Mouse (Mus musculus) midbrain, embryonic 14.5 days (tissue): ENCODE measurements around the gene Rabggta. TPM values are rescaled to one million over a fixed set of nuclear protein-coding genes. Genes with fewer than 3 reads are reported as not detected.

Experiments used
- ATAC-seq: fragments of 200-750 bp; cut with Nextera tagmentation; 2 replicates; pipeline ENCODE4 v1.8.0; 2017; ENCODE audit warnings: moderate number of reproducible peaks, moderate library complexity; ENCODE audit not compliant: low FRiP score, low TSS enrichment
- DNase-seq: peaks from one replicate; pipeline ENCODE4 v3.0.0-alpha.2; 2015
- H3K27ac ChIP-seq: fragments of 300-500 bp; sonication (generic); replicated peaks from 2 replicates; pipeline ENCODE4 v1.5.1; 2014; ENCODE audit warnings: mild to moderate bottlenecking, low read depth, low read length, moderate library complexity
- H3K27me3 ChIP-seq: fragments of 300-500 bp; sonication (generic); 2 replicates; pipeline ENCODE4 v1.6.1; 2014; ENCODE audit warnings: low read length, control low read depth, mixed read lengths; ENCODE audit not compliant: control insufficient read depth, insufficient read depth
- H3K36me3 ChIP-seq: fragments of 300-500 bp; sonication (generic); 2 replicates; pipeline ENCODE4 v1.6.1; 2014; ENCODE audit warnings: low read length, control low read depth; ENCODE audit not compliant: control insufficient read depth, insufficient read depth
- H3K4me1 ChIP-seq: fragments of 300-500 bp; sonication (generic); 2 replicates; pipeline ENCODE4 v1.6.1; 2014; ENCODE audit warnings: mild to moderate bottlenecking, antibody characterized with exemption, low read length, control low read depth; ENCODE audit not compliant: control insufficient read depth, insufficient read depth
- H3K4me2 ChIP-seq: fragments of 300-500 bp; sonication (generic); 2 replicates; pipeline ENCODE4 v1.6.1; 2014; ENCODE audit warnings: mild to moderate bottlenecking, low read length, moderate library complexity
- H3K4me3 ChIP-seq: fragments of 300-500 bp; sonication (generic); replicated peaks from 2 replicates; pipeline ENCODE4 v1.5.1; 2014; ENCODE audit warnings: low read depth, low read length
- H3K9ac ChIP-seq: fragments of 300-500 bp; sonication (generic); replicated peaks from 2 replicates; pipeline ENCODE4 v1.6.1; 2014; ENCODE audit warnings: mild to moderate bottlenecking, low read length, moderate library complexity
- H3K9me3 ChIP-seq: fragments of 300-500 bp; sonication (generic); 2 replicates; pipeline ENCODE4 v1.6.1; 2016; ENCODE audit warnings: low read length, control low read depth, mixed read lengths; ENCODE audit not compliant: control insufficient read depth
- WGBS: fragments of 180-500 bp; shearing (Covaris S2); extraction: QIAGEN DNeasy Blood & Tissue Kit; methylation state at CpG from one replicate; pipeline ENCODE4 v1.1.7; 2014; 5-methylcytosine and 5-hydroxymethylcytosine counted together
- polyA plus RNA-seq: library from polyadenylated mRNA; unstranded; fragments of >200 nt; fragmentation: Nextera tagmentation; extraction: Ambion mirVana; gene quantifications from 2 replicates; pipeline ENCODE4 v1.2.1, GENCODE M21; 2014

Rabggta gene
- polyA plus RNA-seq, 1 experiment from 2014 or later, result 39.4 TPM

GRCm38 (mm10) chr14:55737086-55737687 is 15.1 kb upstream of the Rabggta start:
- DNase-seq (no peak), ATAC-seq (no peak)
- Histone ChIP-seq H3K9me3 (no peaks in the 10 kb centered on the region), H3K4me1 (no peaks in the 10 kb centered on the region), H3K27me3 (no peaks in the 10 kb centered on the region), H3K36me3 (peaks cover 28% of the 10 kb centered on the region), H3K4me3 (no peak overlapping the region), H3K4me2 (no peak overlapping the region), H3K27ac (no peak overlapping the region), H3K9ac (no peak overlapping the region)
- WGBS, result 87% methylated on average over 9 of the region's 9 CpGs

DNA sequence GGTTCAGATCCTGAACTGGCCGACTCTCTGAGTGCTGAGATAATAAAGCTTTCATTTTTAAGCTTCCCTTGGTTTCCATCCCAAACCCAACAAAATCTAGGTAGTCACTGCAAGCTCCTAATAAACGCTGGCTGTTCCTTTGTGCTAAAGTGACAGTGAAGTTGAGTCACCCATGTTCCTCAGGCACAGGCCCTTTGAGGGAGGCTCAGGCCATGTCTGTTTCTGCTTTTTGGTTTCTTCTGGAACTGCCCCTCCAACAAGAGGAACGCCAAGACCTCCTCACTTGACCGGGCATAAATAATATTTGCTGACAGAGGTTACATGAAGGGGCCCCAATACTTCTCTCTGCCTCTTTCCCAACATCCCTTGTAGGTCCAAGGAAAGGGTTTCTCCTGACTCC is 13.7 kb upstream of the Rabggta start:
- WGBS, result 88% methylated on average over 4 of the region's 4 CpGs
- Histone ChIP-seq H3K27me3 (no peaks in the 10 kb centered on the region), H3K9me3 (no peaks in the 10 kb centered on the region), H3K4me2 (no peak overlapping the region), H3K9ac (no peak overlapping the region), H3K4me1 (no peaks in the 10 kb centered on the region), H3K27ac (no peak overlapping the region), H3K4me3 (no peak overlapping the region), H3K36me3 (peaks cover 23% of the 10 kb centered on the region)
- no peak for DNase-seq
- ATAC-seq, result no peak

DNA sequence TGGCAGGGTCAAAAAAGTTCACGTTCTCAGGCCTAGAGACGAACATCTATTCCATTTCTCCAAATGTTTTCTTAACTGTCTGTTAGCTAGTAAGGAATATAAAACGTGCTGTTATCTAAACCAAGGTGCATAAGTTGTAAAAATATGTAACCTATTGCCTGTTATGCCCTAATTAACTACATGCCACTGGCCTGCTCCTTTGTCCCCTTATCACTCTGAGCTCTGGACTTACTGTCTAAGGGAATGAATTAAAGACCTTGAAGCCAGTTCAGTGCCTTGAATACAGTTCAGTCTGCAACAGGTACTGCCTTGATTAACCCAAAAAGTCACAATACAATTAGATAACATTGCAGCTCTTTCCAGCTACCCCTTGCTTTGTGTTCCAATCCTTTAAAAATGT is 13.3 kb upstream of the Rabggta start:
- H3K4me2 ChIP-seq, result no peak overlapping the region
- no peaks in the 10 kb centered on the region for H3K4me1 ChIP-seq
- no peak overlapping the region for H3K4me3 ChIP-seq
- DNase-seq (no peak), ATAC-seq (no peak)
- WGBS, result 71% methylated on average over 3 of the region's 3 CpGs
- H3K9me3 ChIP-seq, result no peaks in the 10 kb centered on the region
- no peaks in the 10 kb centered on the region for H3K27me3 ChIP-seq
- no peak overlapping the region for H3K9ac ChIP-seq
- H3K36me3 ChIP-seq, result peaks cover 21% of the 10 kb centered on the region
- no peak overlapping the region for H3K27ac ChIP-seq

GRCm38 (mm10) chr14:55734869-55735268 is 12.8 kb upstream of the Rabggta start:
- DNase-seq (no peak), ATAC-seq (no peak)
- no peak overlapping the region for H3K4me3 ChIP-seq
- no peak overlapping the region for H3K4me2 ChIP-seq
- no peak overlapping the region for H3K9ac ChIP-seq
- no peaks in the 10 kb centered on the region for H3K4me1 ChIP-seq
- H3K9me3 ChIP-seq, result no peaks in the 10 kb centered on the region
- no peak overlapping the region for H3K27ac ChIP-seq
- H3K27me3 ChIP-seq, result no peaks in the 10 kb centered on the region
- 81% methylated on average over 7 of the region's 7 CpGs for WGBS
- peaks cover 17% of the 10 kb centered on the region for H3K36me3 ChIP-seq

DNA sequence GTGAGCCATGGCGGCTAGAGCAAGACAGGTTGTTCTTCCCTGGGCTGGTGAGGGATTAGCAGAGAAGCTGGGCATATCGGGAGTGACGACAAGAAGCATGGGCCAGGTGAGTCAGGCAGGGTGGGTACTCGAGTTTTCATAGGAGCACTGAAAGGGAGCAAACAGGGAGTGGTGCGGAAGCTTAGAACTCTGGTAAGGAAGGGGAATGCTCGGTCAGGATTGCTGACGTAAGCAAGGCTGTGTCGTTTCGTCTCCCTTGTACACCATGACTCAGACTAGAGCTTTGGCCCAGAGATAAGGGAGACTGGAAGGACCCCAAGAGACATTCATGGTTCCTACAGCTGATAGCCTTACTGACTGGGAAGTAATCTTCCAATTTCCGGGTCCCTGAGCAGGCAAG is 11.8 kb upstream of the Rabggta start:
- no peak overlapping the region for H3K4me2 ChIP-seq
- H3K9ac ChIP-seq, result no peak overlapping the region
- no peaks in the 10 kb centered on the region for H3K9me3 ChIP-seq
- ATAC-seq (no peak), DNase-seq (no peak)
- whole genome bisulfite sequencing, result 78% methylated on average over 10 of the region's 10 CpGs
- peaks cover 7% of the 10 kb centered on the region for H3K36me3 ChIP-seq
- no peak overlapping the region for H3K27ac ChIP-seq
- H3K4me3 ChIP-seq, result no peak overlapping the region
- no peaks in the 10 kb centered on the region for H3K4me1 ChIP-seq
- H3K27me3 ChIP-seq, result no peaks in the 10 kb centered on the region

DNA sequence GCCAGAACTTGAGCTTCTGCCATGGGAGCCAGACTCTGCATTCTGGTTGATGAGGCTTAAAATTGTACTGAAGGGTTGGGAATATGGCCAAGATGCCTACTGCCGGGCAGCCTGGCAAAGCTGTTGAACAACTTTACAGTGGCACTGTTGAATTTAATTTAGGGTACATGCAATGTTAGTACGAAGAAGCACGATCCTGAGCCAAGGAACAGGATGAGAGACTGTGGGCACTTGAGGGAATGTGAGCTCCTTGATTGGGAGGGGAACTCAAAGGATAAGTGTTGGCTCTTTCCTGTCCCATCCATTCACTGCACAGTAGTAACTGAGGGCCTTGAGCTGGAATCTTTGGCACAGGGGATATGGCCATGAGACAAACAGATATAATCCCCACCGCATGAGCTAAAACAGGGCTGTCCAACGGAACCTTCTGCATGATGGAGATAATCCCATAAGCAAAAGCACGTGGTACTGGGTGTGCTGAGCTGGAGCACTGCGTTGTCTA is 8.5 kb upstream of the Rabggta start:
- no peak overlapping the region for H3K27ac ChIP-seq
- no peak overlapping the region for H3K4me2 ChIP-seq
- H3K27me3 ChIP-seq, result no peaks in the 10 kb centered on the region
- H3K9ac ChIP-seq, result no peak overlapping the region
- 83% methylated on average over 7 of the region's 7 CpGs for WGBS
- H3K9me3 ChIP-seq, result no peaks in the 10 kb centered on the region
- no peaks in the 10 kb centered on the region for H3K36me3 ChIP-seq
- DNase-seq (no peak), ATAC-seq (no peak)
- no peaks in the 10 kb centered on the region for H3K4me1 ChIP-seq
- H3K4me3 ChIP-seq, result no peak overlapping the region

GRCm38 (mm10) chr14:55730116-55730515 is 8.1 kb upstream of the Rabggta start:
- H3K27me3 ChIP-seq, result no peaks in the 10 kb centered on the region
- no peaks in the 10 kb centered on the region for H3K9me3 ChIP-seq
- H3K36me3 ChIP-seq, result no peaks in the 10 kb centered on the region
- no peaks in the 10 kb centered on the region for H3K4me1 ChIP-seq
- ATAC-seq (no peak), DNase-seq (no peak)
- 77% methylated on average over 7 of the region's 7 CpGs for whole genome bisulfite sequencing
- H3K9ac ChIP-seq, result no peak overlapping the region
- H3K4me2 ChIP-seq, result no peak overlapping the region
- no peak overlapping the region for H3K4me3 ChIP-seq
- H3K27ac ChIP-seq, result no peak overlapping the region

- no peaks in the 10 kb centered on the region for H3K27me3 ChIP-seq
- H3K36me3 ChIP-seq, result no peaks in the 10 kb centered on the region
- no peaks in the 10 kb centered on the region for H3K4me1 ChIP-seq
- no peaks in the 10 kb centered on the region for H3K9me3 ChIP-seq
- WGBS, result 78% methylated on average over 8 of the region's 8 CpGs
- no peak overlapping the region for H3K9ac ChIP-seq
- DNase-seq (no peak), ATAC-seq (no peak)
- no peak overlapping the region for H3K27ac ChIP-seq
- H3K4me3 ChIP-seq, result no peak overlapping the region
- no peak overlapping the region for H3K4me2 ChIP-seq
Observed at GRCm38 (mm10) chr14:55727889-55728685, 6.0 kb upstream of the Rabggta start.

- DNase-seq (no peak), ATAC-seq (no peak)
- H3K4me3 ChIP-seq, result no peak overlapping the region
- H3K27ac ChIP-seq, result no peak overlapping the region
- no peaks in the 10 kb centered on the region for H3K9me3 ChIP-seq
- no peaks in the 10 kb centered on the region for H3K36me3 ChIP-seq
- peaks cover 3% of the 10 kb centered on the region for H3K4me1 ChIP-seq
- no peak overlapping the region for H3K4me2 ChIP-seq
- H3K27me3 ChIP-seq, result no peaks in the 10 kb centered on the region
- no peak overlapping the region for H3K9ac ChIP-seq
Observed at GRCm38 (mm10) chr14:55726261-55726660, 4.2 kb upstream of the Rabggta start.
